Mouse (Mus musculus): ENCODE data around the gene Vamp4. TPM values are rescaled to one million over a fixed set of nuclear protein-coding genes. Genes with fewer than 3 reads are reported as not detected.
"Not testable (repeated sequence)": the region's sequence is repeated elsewhere in the genome, so short reads cannot be mapped to it uniquely, and the experiment has no call there.

Gene Vamp4
- total RNA-seq, 2 experiments from 2014 or later, result 0.15 to 16.8 TPM

GRCm38 (mm10) chr1:162586282-162586681, 16.0 kb downstream of the Vamp4 start:
- ATAC-seq (replicated peaks; ENCODE audit: low FRiP score, poor library complexity, severe bottlenecking), result no peak

- no peak for ATAC-seq (replicated peaks; ENCODE audit: low FRiP score, poor library complexity, severe bottlenecking)
Measured at GRCm38 (mm10) chr1:162588606-162589005, 18.3 kb downstream of the Vamp4 start.

- ATAC-seq (replicated peaks; ENCODE audit: low FRiP score, poor library complexity, severe bottlenecking), result no peak
Measured at GRCm38 (mm10) chr1:162589443-162589842, 19.1 kb downstream of the Vamp4 start.

GRCm38 (mm10) chr1:162590415-162590997, 20.2 kb downstream of the Vamp4 start:
- no peak for ATAC-seq (replicated peaks; ENCODE audit: low FRiP score, poor library complexity, severe bottlenecking)

- ATAC-seq (replicated peaks; ENCODE audit: low FRiP score, poor library complexity, severe bottlenecking), result no peak
Measured at GRCm38 (mm10) chr1:162597379-162598102, 27.2 kb downstream of the Vamp4 start.

- ATAC-seq (replicated peaks; ENCODE audit: low FRiP score, poor library complexity, severe bottlenecking), result no peak
Measured at GRCm38 (mm10) chr1:162599617-162600016, 29.3 kb downstream of the Vamp4 start.

GRCm38 (mm10) chr1:162601288-162601687, 31.0 kb downstream of the Vamp4 start:
- no peak for ATAC-seq (replicated peaks; ENCODE audit: low FRiP score, poor library complexity, severe bottlenecking)

GRCm38 (mm10) chr1:162608127-162608526, 37.8 kb downstream of the Vamp4 start:
- ATAC-seq (replicated peaks; ENCODE audit: low FRiP score, poor library complexity, severe bottlenecking), result no peak

- ATAC-seq (replicated peaks; ENCODE audit: low FRiP score, poor library complexity, severe bottlenecking), result no peak
Measured at GRCm38 (mm10) chr1:162609633-162610250, 39.4 kb downstream of the Vamp4 start.

- no peak for ATAC-seq (replicated peaks; ENCODE audit: low FRiP score, poor library complexity, severe bottlenecking)
Measured at GRCm38 (mm10) chr1:162611191-162611590, 40.9 kb downstream of the Vamp4 start.

- ATAC-seq (replicated peaks; ENCODE audit: low FRiP score, poor library complexity, severe bottlenecking), result no peak
Measured at GRCm38 (mm10) chr1:162615511-162615910, 45.2 kb downstream of the Vamp4 start.

GRCm38 (mm10) chr1:162620487-162620886, 50.2 kb downstream of the Vamp4 start:
- no peak for ATAC-seq (replicated peaks; ENCODE audit: low FRiP score, poor library complexity, severe bottlenecking)

GRCm38 (mm10) chr1:162623895-162624294, 53.6 kb downstream of the Vamp4 start:
- ATAC-seq (replicated peaks; ENCODE audit: low FRiP score, poor library complexity, severe bottlenecking), result no peak

GRCm38 (mm10) chr1:162625229-162625628, 54.9 kb downstream of the Vamp4 start:
- ATAC-seq (replicated peaks; ENCODE audit: low FRiP score, poor library complexity, severe bottlenecking), result no peak

GRCm38 (mm10) chr1:162627821-162628220, 57.5 kb downstream of the Vamp4 start:
- ATAC-seq (replicated peaks; ENCODE audit: low FRiP score, poor library complexity, severe bottlenecking), result not testable (repeated sequence)

- ATAC-seq (replicated peaks; ENCODE audit: low FRiP score, poor library complexity, severe bottlenecking), result not testable (repeated sequence)
Measured at GRCm38 (mm10) chr1:162628326-162628725, 58.0 kb downstream of the Vamp4 start.

GRCm38 (mm10) chr1:162635291-162635931, 65.1 kb downstream of the Vamp4 start:
- ATAC-seq (replicated peaks; ENCODE audit: low FRiP score, poor library complexity, severe bottlenecking), result not testable (repeated sequence)

- ATAC-seq (replicated peaks; ENCODE audit: low FRiP score, poor library complexity, severe bottlenecking), result no peak
Measured at GRCm38 (mm10) chr1:162636516-162636915, 66.2 kb downstream of the Vamp4 start.

- no peak for ATAC-seq (replicated peaks; ENCODE audit: low FRiP score, poor library complexity, severe bottlenecking)
Measured at GRCm38 (mm10) chr1:162638535-162638934, 68.2 kb downstream of the Vamp4 start.

- no peak for ATAC-seq (replicated peaks; ENCODE audit: low FRiP score, poor library complexity, severe bottlenecking)
Measured at GRCm38 (mm10) chr1:162639051-162639750, 68.9 kb downstream of the Vamp4 start, which contains the start of gene Myoc. TSS of gene Myoc (plus strand) at chr1:162639155.
